Mouse (Mus musculus) CH12.LX (cell line): ENCODE results near the gene Gabrb1.

Source experiments
- CTCF ChIP-seq, 2 experiments: IDR thresholded peaks in 1 of 2; conservative IDR thresholded peaks in 1 of 2; 2 replicates each; pipeline ENCODE4 v1.5.1; 2011 to 2012; ENCODE audit warnings: low read depth in 2 of 2, low read length in 2 of 2, improper control_type of control experiment in 1 of 2, inconsistent platforms in 1 of 2, mild to moderate bottlenecking in 1 of 2, moderate library complexity in 1 of 2
- KAT2A ChIP-seq: IDR thresholded peaks from 2 replicates; pipeline ENCODE4 v1.6.1; 2012; ENCODE audit warnings: low read length, improper control_type of control experiment, inconsistent platforms; ENCODE audit not compliant: insufficient replicate concordance
- MAX ChIP-seq: IDR thresholded peaks from 2 replicates; pipeline ENCODE4 v1.6.1; 2011; ENCODE audit warnings: low read length, improper control_type of control experiment
- MXI1 ChIP-seq: IDR thresholded peaks from 2 replicates; pipeline ENCODE4 v1.6.1; 2011; ENCODE audit warnings: mild to moderate bottlenecking, low read depth, low read length, improper control_type of control experiment
- NRF1 ChIP-seq: IDR thresholded peaks from 2 replicates; pipeline ENCODE4 v1.6.1; 2014; ENCODE audit warnings: low read depth, mild to moderate bottlenecking, inconsistent platforms, low read length, improper control_type of control experiment, moderate library complexity
- POLR2A ChIP-seq: IDR thresholded peaks from 2 replicates; pipeline ENCODE4 v1.6.1; 2011; ENCODE audit warnings: low read depth, mild to moderate bottlenecking, improper control_type of control experiment, low read length
- POLR2AphosphoS2 ChIP-seq: IDR thresholded peaks from 2 replicates; pipeline ENCODE4 v1.6.1; 2011; ENCODE audit warnings: low read depth, low read length, improper control_type of control experiment
- RAD21 ChIP-seq: IDR thresholded peaks from 2 replicates; pipeline ENCODE4 v1.6.1; 2011; ENCODE audit warnings: low read depth, mild to moderate bottlenecking, low read length, improper control_type of control experiment, moderate library complexity
- USF1 ChIP-seq: IDR thresholded peaks from 2 replicates; pipeline ENCODE4 v1.6.1; 2014; ENCODE audit warnings: low read depth, mild to moderate bottlenecking, inconsistent platforms, low read length, improper control_type of control experiment
- ZKSCAN1 ChIP-seq: IDR thresholded peaks from 2 replicates; pipeline ENCODE4 v1.6.1; 2012; ENCODE audit warnings: low read depth, inconsistent platforms, low read length, improper control_type of control experiment, borderline replicate concordance
- ZMIZ1 ChIP-seq: IDR thresholded peaks from 2 replicates; pipeline ENCODE4 v1.6.1; 2012; ENCODE audit warnings: low read depth, mild to moderate bottlenecking, inconsistent platforms, low read length, improper control_type of control experiment

DNA sequence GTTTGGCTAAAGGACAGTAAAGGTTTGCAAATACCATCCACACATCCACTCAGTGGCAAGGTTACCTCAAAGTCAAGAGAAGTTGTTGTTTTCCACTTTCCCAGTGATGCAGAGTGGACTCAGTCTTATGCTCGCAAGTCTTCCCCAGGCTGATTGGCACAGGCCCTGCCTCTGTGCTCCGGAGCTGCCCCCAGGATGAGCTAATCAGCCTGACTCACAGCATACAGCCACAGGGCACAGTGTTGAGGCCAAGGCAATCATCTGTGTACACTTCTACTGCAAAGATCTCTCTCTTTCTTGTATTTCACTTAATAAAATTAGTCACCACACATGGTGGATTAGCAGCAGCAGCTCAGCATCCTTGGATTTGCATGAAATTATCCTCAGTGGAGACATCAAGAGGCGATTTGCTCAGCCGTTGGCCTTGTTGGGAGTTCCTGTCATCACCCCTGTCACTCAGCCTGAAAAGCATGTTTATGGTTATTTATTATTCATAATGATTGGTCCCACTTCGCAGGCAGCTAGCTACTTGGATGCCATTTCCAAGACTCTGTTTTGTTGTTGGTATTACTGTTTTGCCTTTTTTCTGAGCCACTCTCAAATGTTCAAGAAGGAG lies 297.3 kb downstream of the Gabrb1 start:
- TF ChIP-seq USF1 (no peak), POLR2A (no peak), ZMIZ1 (no peak), CTCF (conservative IDR thresholded peaks at IDR 0.05 in 1 of 2, IDR thresholded peaks at IDR 0.05 in 1 of 2; ENCODE audit: low read depth in 2 of 2, low read length in 2 of 2) (no peak), POLR2AphosphoS2 (no peak), RAD21 (no peak), MXI1 (no peak), KAT2A (no peak), NRF1 (no peak), ZKSCAN1 (no peak), MAX (no peak)
